Mouse (Mus musculus): ENCODE measurements around the gene Kcnj14.

DNA sequence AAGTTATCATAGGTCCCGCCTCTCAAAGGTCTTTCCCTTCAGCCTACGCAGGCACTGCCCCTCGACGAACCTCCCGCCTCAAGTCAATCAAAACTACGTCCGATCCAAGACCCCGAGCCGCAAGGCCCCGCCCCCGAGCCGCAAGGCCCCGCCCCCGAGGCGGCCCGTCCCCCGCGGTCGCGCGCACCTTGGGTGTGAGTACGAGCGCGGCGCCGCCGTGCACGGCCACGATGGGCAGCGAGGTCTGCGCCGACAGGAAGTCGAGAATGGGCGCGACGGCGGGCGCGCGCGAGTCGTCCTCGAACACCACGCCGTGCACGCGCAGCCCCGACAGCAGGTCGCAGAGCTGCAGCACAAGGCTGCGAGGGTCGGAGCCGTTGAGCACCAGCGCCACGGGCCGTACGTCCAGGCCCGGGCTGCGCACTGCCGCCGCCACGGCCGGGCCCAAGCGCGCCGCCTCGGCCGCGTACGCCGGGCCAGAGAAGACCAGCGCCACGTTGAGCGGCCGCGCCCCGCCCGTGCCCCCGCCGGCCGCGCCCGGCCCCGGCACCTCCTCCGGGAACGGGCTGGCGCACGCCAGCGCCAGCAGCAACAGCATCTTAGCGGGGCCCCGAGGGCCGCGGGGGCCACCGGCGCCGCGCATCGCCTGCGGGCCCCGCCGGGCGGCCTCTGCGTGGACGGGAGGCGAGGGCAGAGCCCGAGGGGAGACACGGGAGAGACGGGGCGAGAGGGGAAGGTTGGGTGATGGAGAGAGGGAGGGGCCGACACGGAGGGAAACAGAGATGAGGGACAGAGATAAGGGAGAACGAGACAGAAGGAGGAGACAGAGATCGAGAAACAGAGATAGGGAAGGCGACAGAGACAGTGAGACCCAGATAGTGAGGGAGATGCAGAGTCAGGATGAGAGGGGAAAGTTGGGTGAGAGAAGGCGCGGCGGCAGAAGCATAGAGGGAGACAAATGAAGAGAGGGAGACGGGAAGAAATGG lies 41.6 kb upstream of the Kcnj14 start:
- no peak for TF ChIP-seq GATA1 (IDR thresholded peaks at IDR 0.05; ENCODE audit: borderline replicate concordance, low read length)
- TF ChIP-seq FLI1 (IDR thresholded peaks at IDR 0.05; ENCODE audit: low read length) = no peak
